Mouse (Mus musculus): ENCODE data around the gene Il10.

The Il10 gene

GRCm38 (mm10) chr1:131048946-131049345 lies 29.3 kb downstream of the Il10 start:
- no peak for DNase-seq (ENCODE audit: low read depth, low spot score)

DNA sequence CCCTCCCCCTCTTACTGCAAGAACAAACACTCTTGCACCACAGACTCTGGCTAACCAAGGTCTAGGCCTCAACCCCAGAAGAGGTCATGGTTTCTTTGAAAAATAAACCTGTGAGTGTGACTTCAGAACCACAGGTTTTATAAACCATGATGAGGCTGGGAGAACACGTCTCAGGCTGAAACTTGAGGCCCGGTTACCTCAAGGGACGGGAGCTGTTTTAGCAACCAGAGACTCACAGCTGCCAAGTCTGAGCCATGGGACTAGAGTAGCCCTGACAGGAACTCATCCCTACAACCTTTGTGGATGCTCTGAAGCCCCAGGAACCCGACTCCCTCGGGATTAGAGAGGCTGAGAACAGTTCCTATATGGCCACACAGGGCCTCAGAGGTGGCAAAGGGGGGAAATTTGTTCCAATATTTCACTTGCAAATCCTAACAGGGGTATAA lies 29.7 kb downstream of the Il10 start:
- peak; percentile 21 for DNase-seq (ENCODE audit: low read depth, low spot score)

GRCm38 (mm10) chr1:131050011-131050410 lies 30.4 kb downstream of the Il10 start:
- DNase-seq (ENCODE audit: low read depth, low spot score): no peak

GRCm38 (mm10) chr1:131050617-131051016 lies 31.0 kb downstream of the Il10 start:
- no peak for DNase-seq (ENCODE audit: low read depth, low spot score)

- no peak for DNase-seq (ENCODE audit: low read depth, low spot score)
These were observed 31.4 kb downstream of the Il10 start for GRCm38 (mm10) chr1:131051073-131051472.

DNA sequence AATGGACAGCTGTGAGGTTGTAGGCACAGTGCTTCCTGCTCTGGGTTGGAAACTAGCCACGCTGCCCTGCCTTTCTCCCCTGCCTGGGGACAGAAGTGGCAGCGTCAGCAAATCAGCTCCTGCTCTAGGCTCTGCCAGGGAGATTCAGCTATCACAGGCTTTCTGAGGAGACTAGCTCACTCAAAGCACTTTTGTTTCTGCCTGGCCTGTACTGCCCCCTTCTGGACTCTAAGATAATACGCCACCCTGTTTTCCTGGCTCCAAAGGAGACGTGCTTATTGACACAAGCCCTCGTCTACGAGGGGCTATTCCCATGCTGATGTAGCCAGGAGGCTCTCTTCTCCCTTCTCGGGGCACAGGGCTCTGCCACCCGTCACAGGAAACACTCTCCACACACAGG lies 33.6 kb downstream of the Il10 start:
- DNase-seq (ENCODE audit: low read depth, low spot score): peak; percentile 82

- DNase-seq (ENCODE audit: low read depth, low spot score): no peak
These were observed 34.0 kb downstream of the Il10 start for GRCm38 (mm10) chr1:131053656-131054055.

GRCm38 (mm10) chr1:131054251-131054650 lies 34.6 kb downstream of the Il10 start:
- no peak for DNase-seq (ENCODE audit: low read depth, low spot score)

- no peak for DNase-seq (ENCODE audit: low read depth, low spot score)
These were observed 38.8 kb downstream of the Il10 start for GRCm38 (mm10) chr1:131058431-131058830.

GRCm38 (mm10) chr1:131059411-131059810 lies 39.8 kb downstream of the Il10 start:
- DNase-seq (ENCODE audit: low read depth, low spot score): no peak

DNA sequence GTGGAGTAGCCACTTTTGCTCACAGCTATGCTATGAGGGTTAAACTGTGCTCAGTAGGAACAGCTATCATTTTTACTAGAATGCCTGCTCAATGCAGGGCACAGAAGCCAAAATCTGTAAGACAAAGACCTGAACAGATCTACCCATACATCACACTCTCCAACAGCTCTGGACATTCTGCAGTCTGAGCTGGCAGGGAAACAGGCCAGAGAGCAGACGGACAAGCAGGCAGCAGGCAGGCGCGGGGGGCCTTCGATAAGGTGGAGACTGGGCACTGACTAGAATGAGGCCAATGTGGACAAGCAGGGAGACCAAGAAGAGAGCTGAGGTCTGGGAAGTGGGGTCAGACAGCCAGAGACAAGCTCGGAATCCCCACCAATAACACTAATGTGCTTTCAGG lies 40.2 kb downstream of the Il10 start:
- DNase-seq (ENCODE audit: low read depth, low spot score): no peak

GRCm38 (mm10) chr1:131060290-131061253 lies 40.9 kb downstream of the Il10 start:
- peak; percentile 82 for DNase-seq (ENCODE audit: low read depth, low spot score)

GRCm38 (mm10) chr1:131061740-131062254 lies 42.2 kb downstream of the Il10 start:
- DNase-seq (ENCODE audit: low read depth, low spot score): no peak

DNA sequence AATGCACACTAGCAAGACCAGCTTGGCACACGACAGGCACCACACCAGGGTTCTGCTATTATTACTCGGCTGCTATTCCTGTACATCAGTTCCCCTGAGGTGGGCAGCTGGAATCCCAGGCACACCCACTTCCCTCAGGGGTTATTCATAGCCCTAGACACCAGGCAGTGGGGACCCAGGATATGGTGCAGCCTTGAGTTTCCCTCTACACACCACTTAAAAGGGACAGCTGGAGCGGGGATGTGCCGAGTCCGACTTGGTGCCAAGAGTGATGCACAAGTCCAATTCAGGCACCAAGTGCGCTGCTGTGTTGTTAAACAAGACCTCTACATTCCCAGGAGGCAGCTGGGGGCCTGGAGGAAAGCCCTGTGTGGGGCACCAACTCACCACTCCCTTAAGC lies 43.2 kb downstream of the Il10 start:
- no peak for DNase-seq (ENCODE audit: low read depth, low spot score)

GRCm38 (mm10) chr1:131064202-131064601 lies 44.6 kb downstream of the Il10 start:
- DNase-seq (ENCODE audit: low read depth, low spot score): peak; percentile 25

GRCm38 (mm10) chr1:131068011-131068727 lies 48.5 kb downstream of the Il10 start:
- DNase-seq (ENCODE audit: low read depth, low spot score): no peak

DNA sequence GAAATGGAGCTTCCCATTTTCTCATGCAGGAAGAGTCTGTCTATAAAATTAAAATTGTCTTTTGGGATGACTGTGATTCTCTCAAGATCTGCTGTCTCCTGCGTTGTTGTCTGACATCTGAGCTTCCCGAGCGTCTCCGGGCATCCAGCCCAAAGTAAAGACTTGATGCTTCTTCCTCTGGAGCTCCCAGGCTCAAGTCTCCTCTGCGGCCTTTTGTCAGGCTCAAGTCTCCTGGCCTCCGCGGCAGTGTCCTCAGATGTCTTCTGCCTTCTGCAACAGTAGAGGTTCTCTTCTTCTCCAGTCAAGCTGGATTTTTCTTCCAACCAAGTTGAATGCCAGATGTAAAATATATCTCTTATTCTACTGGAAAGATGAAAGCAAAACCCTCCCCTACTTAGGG lies 49.4 kb downstream of the Il10 start:
- no peak for DNase-seq (ENCODE audit: low read depth, low spot score)

- DNase-seq (ENCODE audit: low read depth, low spot score): no peak
These were observed 52.8 kb downstream of the Il10 start for GRCm38 (mm10) chr1:131072376-131072990.

- DNase-seq (ENCODE audit: low read depth, low spot score): no peak
These were observed 54.9 kb downstream of the Il10 start for GRCm38 (mm10) chr1:131074524-131074938.
